Mouse (Mus musculus) CH12.LX (cell line): ENCODE measurements around the gene Tgfb1. TPM values are rescaled to one million over a fixed set of nuclear protein-coding genes. Genes with fewer than 3 reads are reported as not detected.

Experiments used
- DNase-seq: peaks from one replicate; pipeline ENCODE4 v3.0.0-alpha.2; 2013; ENCODE audit errors: extremely low read depth
- H3K27ac ChIP-seq: 2 replicates; pipeline ENCODE4 v1.5.1; 2012; ENCODE audit warnings: low read depth, mild to moderate bottlenecking, control low read depth, moderate library complexity; ENCODE audit not compliant: insufficient read depth
- H3K27me3 ChIP-seq: replicated peaks from 2 replicates; pipeline ENCODE3; 2012; ENCODE audit warnings: inconsistent platforms
- H3K36me3 ChIP-seq, 2 experiments: replicated peaks in 1 of 2; 2 replicates each; pipeline versions ENCODE3 to v1.6.1; 2012; ENCODE audit warnings: inconsistent platforms in 1 of 2, low read length in 1 of 2, mild to moderate bottlenecking in 1 of 2, mixed read lengths in 1 of 2, moderate library complexity in 1 of 2; ENCODE audit not compliant: control insufficient read depth in 1 of 2, insufficient read depth in 1 of 2
- H3K4me1 ChIP-seq, 2 experiments: 2 replicates each; pipeline ENCODE4 v1.6.1; 2012; ENCODE audit warnings: inconsistent platforms in 1 of 2, moderate library complexity in 1 of 2; ENCODE audit not compliant: insufficient read depth in 2 of 2, control insufficient read depth in 1 of 2
- H3K4me2 ChIP-seq: 2 replicates; pipeline ENCODE4 v1.6.1; 2012; ENCODE audit warnings: low read depth, mild to moderate bottlenecking, control low read depth; ENCODE audit not compliant: poor library complexity, insufficient read depth, severe bottlenecking
- H3K4me3 ChIP-seq, 3 experiments: fragments of 150-350 bp in 1 of 3; sonication (generic) in 1 of 3; replicated peaks in 1 of 3; 2 replicates each; pipeline versions ENCODE3 to v1.5.1; 2011 to 2012; ENCODE audit warnings: low read depth in 2 of 3, low read length in 2 of 3, mild to moderate bottlenecking in 2 of 3, moderate library complexity in 2 of 3, control low read depth in 1 of 3, improper control_type of control experiment in 1 of 3, inconsistent platforms in 1 of 3, mixed read lengths in 1 of 3; ENCODE audit not compliant: poor library complexity in 1 of 3
- H3K79me2 ChIP-seq: replicated peaks from 2 replicates; pipeline ENCODE4 v1.6.1; 2012; ENCODE audit warnings: mild to moderate bottlenecking, moderate library complexity; ENCODE audit not compliant: control insufficient read depth, poor library complexity, insufficient read depth, severe bottlenecking; ENCODE audit errors: extremely low read depth
- H3K9ac ChIP-seq: 2 replicates; pipeline ENCODE4 v1.6.1; 2012; ENCODE audit warnings: low read depth, mild to moderate bottlenecking, control low read depth, moderate library complexity; ENCODE audit not compliant: insufficient read depth
- H3K9me3 ChIP-seq: replicated peaks from 2 replicates; pipeline ENCODE3; 2012; ENCODE audit warnings: low read length, inconsistent platforms, mixed read lengths
- CHD1 ChIP-seq: IDR thresholded peaks from 2 replicates; pipeline ENCODE4 v1.6.1; 2012; ENCODE audit warnings: low read depth, low read length, improper control_type of control experiment, inconsistent platforms
- E2F4 ChIP-seq: IDR thresholded peaks from 2 replicates; pipeline ENCODE4 v1.6.1; 2011; ENCODE audit warnings: low read depth, low read length, improper control_type of control experiment; ENCODE audit not compliant: insufficient replicate concordance
- GABPA ChIP-seq: IDR thresholded peaks from 2 replicates; pipeline ENCODE4 v1.6.1; 2012; ENCODE audit warnings: low read depth, low read length, improper control_type of control experiment, inconsistent platforms; ENCODE audit not compliant: insufficient replicate concordance
- IRF4 ChIP-seq: IDR thresholded peaks from 2 replicates; pipeline ENCODE4 v1.6.1; 2014; ENCODE audit warnings: low read depth, mild to moderate bottlenecking, inconsistent platforms, low read length, improper control_type of control experiment
- JUN ChIP-seq: IDR thresholded peaks from 2 replicates; pipeline ENCODE4 v1.6.1; 2011; ENCODE audit warnings: low read depth, mild to moderate bottlenecking, low read length, improper control_type of control experiment, moderate library complexity; ENCODE audit not compliant: insufficient read depth
- MAX ChIP-seq: IDR thresholded peaks from 2 replicates; pipeline ENCODE4 v1.6.1; 2011; ENCODE audit warnings: low read length, improper control_type of control experiment
- MEF2A ChIP-seq: IDR thresholded peaks from 2 replicates; pipeline ENCODE4 v1.6.1; 2014; ENCODE audit warnings: low read depth, mild to moderate bottlenecking, inconsistent platforms, low read length, improper control_type of control experiment, borderline replicate concordance
- MYC ChIP-seq: IDR thresholded peaks from 2 replicates; pipeline ENCODE4 v1.6.1; 2011; ENCODE audit warnings: low read depth, mild to moderate bottlenecking, improper control_type of control experiment, low read length
- NELFE ChIP-seq: IDR thresholded peaks from 2 replicates; pipeline ENCODE4 v1.6.1; 2011; ENCODE audit warnings: low read depth, low read length, improper control_type of control experiment
- NRF1 ChIP-seq: IDR thresholded peaks from 2 replicates; pipeline ENCODE4 v1.6.1; 2014; ENCODE audit warnings: low read depth, mild to moderate bottlenecking, inconsistent platforms, low read length, improper control_type of control experiment, moderate library complexity
- POLR2A ChIP-seq: IDR thresholded peaks from 2 replicates; pipeline ENCODE4 v1.6.1; 2011; ENCODE audit warnings: low read depth, mild to moderate bottlenecking, improper control_type of control experiment, low read length
- POLR2AphosphoS2 ChIP-seq: IDR thresholded peaks from 2 replicates; pipeline ENCODE4 v1.6.1; 2011; ENCODE audit warnings: low read depth, low read length, improper control_type of control experiment
- RCOR1 ChIP-seq: conservative IDR thresholded peaks from 2 replicates; pipeline ENCODE4 v1.6.1; 2012; ENCODE audit warnings: low read depth, mild to moderate bottlenecking, inconsistent platforms, low read length, improper control_type of control experiment
- SIN3A ChIP-seq: IDR thresholded peaks from 2 replicates; pipeline ENCODE4 v1.6.1; 2012; ENCODE audit warnings: low read length, improper control_type of control experiment, inconsistent platforms
- TCF12 ChIP-seq: IDR thresholded peaks from 2 replicates; pipeline ENCODE4 v1.6.1; 2014; ENCODE audit warnings: low read depth, mild to moderate bottlenecking, inconsistent platforms, low read length, improper control_type of control experiment
- UBTF ChIP-seq: IDR thresholded peaks from 2 replicates; pipeline ENCODE4 v1.6.1; 2012; ENCODE audit warnings: low read depth, mild to moderate bottlenecking, inconsistent platforms, low read length, improper control_type of control experiment, moderate library complexity
- USF2 ChIP-seq: conservative IDR thresholded peaks from 2 replicates; pipeline ENCODE4 v1.6.1; 2011; ENCODE audit warnings: low read depth, low read length, improper control_type of control experiment
- ZNF384 ChIP-seq: IDR thresholded peaks from 2 replicates; pipeline ENCODE4 v1.6.1; 2012; ENCODE audit warnings: low read depth, low read length, improper control_type of control experiment, inconsistent platforms
- dilution Hi-C: fragments of 300-500 bp; cut with MboI; formaldehyde crosslinking; loops from 2 replicates; pipeline ENCODE4 v1.14.3; 2020; ENCODE audit warnings: low sequenced_read_pairs; ENCODE audit not compliant: extremely low pct_unique_long_range_greater_than_20kb, extremely low pct_ligation_motif_present
- in situ Hi-C: fragments of 300-500 bp; cut with MboI; formaldehyde crosslinking; loops from 3 replicates; pipeline ENCODE4 v1.14.3; 2019; ENCODE audit warnings: low sequenced_read_pairs, low pct_ligation_motif_present, low pct_unique_long_range_greater_than_20kb, mixed read lengths
- polyA plus RNA-seq: library from polyadenylated mRNA; unstranded; fragments of >175 nt; gene quantifications from 2 replicates; pipeline ENCODE4 v1.2.1, GENCODE M21; 2012; ENCODE audit warnings: low read depth; ENCODE audit not compliant: insufficient read length
- total RNA-seq, 2 experiments: library from RNA; depleted of rRNA; stranded (reverse); fragments of 300-350 nt in 1 of 2; fragments of >200 nt in 1 of 2; gene quantifications; 2 replicates each; pipeline ENCODE4 v1.2.3; 2012 to 2014

Gene Tgfb1
- total and polyA plus RNA-seq, 3 experiments, result 9.2 to 109 (median 25.9) TPM

- dilution Hi-C loops, result no loop called here
- no peak overlapping the region for H3K9ac ChIP-seq
- H3K4me3 ChIP-seq, result no peak overlapping the region
- H3K27me3 ChIP-seq, result no peaks in the 10 kb centered on the region
- H3K79me2 ChIP-seq, result peaks cover 16% of the 10 kb centered on the region
- peaks cover 0 to 2% of the 10 kb centered on the region in 2 experiments for H3K36me3 ChIP-seq
- H3K9me3 ChIP-seq, result no peaks in the 10 kb centered on the region
- no peak overlapping the region for H3K4me2 ChIP-seq
- H3K27ac ChIP-seq, result no peak overlapping the region
- TF ChIP-seq ZNF384, result 0 out of 2 replicates have a peak, but pooled peaks have one; percentile 12
- no peak for TF ChIP-seq SIN3A
- TF ChIP-seq, all 38 proteins: peak for 1
- DNase-seq, result no peak
- in situ Hi-C loops, result no loop called here
- peaks cover 8 to 30% of the 10 kb centered on the region in 2 experiments for H3K4me1 ChIP-seq
These were observed 31.0 kb upstream of the Tgfb1 start for GRCm38 (mm10) chr7:25655601-25656428.

GRCm38 (mm10) chr7:25657785-25658184 lies 29.0 kb upstream of the Tgfb1 start:
- dilution Hi-C loops (no loop called here), in situ Hi-C loops (no loop called here)
- H3K4me3 ChIP-seq, result peak overlapping the region; percentile 70 to 91 (median 89)
- H3K79me2 ChIP-seq, result peaks cover 27% of the 10 kb centered on the region
- H3K9me3 ChIP-seq, result no peaks in the 10 kb centered on the region
- TF ChIP-seq POLR2A, result no peak
- TF ChIP-seq NELFE, result no peak
- no peak for TF ChIP-seq USF2
- no peak for TF ChIP-seq MEF2A
- TF ChIP-seq NRF1, result no peak
- no peak for TF ChIP-seq MAX
- TF ChIP-seq IRF4, result no peak
- no peak for TF ChIP-seq MYC
- TF ChIP-seq UBTF, result no peak
- TF ChIP-seq RCOR1, result no peak
- TF ChIP-seq JUN, result no peak
- TF ChIP-seq ZNF384, result no peak
- TF ChIP-seq POLR2AphosphoS2, result no peak
- no peak for TF ChIP-seq TCF12
- TF ChIP-seq E2F4, result no peak
- TF ChIP-seq CHD1, result no peak
- TF ChIP-seq SIN3A, result no peak
- TF ChIP-seq GABPA, result no peak
- DNase-seq, result no peak
- peak overlapping the region; percentile 94 for H3K9ac ChIP-seq
- peaks cover 15 to 21% of the 10 kb centered on the region in 2 experiments for H3K36me3 ChIP-seq
- H3K27ac ChIP-seq, result no peak overlapping the region
- no peaks in the 10 kb centered on the region for H3K27me3 ChIP-seq
- H3K4me1 ChIP-seq, result peaks cover 3 to 30% of the 10 kb centered on the region in 2 experiments
- H3K4me2 ChIP-seq, result peak overlapping the region; percentile 95
